Mouse (Mus musculus): ENCODE measurements around the gene Gprc5d.

DNA sequence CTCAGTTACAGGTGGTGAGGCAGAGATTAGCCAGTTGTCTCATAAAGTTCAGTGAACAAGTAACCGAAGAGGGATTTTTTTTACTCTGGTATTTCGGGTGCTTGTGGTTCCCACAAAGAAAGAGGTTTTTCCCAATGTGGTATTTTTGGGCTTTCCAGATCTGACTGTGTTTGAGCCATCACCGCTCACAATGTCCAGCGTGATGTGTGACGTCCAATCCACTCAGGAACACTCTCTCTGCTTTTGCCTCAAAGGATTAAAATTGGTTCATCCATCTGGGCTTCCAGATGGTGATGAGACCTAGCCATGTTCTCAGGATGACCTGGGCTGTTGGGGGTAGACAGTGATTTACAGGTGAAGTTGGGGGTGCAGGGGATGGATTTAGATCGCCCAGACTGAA, 11.1 kb downstream of the Gprc5d start:
- no peak for TF ChIP-seq CTCF (IDR thresholded peaks at IDR 0.05; ENCODE audit: low read depth)
- TF ChIP-seq EP300 (optimal IDR thresholded peaks at IDR 0.05) = no peak
